Mouse (Mus musculus) retina, adult 2 months (tissue): ENCODE measurements around the gene Fancc.

Source experiments
- DNase-seq: peaks from one replicate; pipeline ENCODE4 v3.0.0-alpha.2; 2012; ENCODE audit warnings: low read depth, low spot score

The Fancc gene

GRCm38 (mm10) chr13:63496646-63497582 lies at the start of gene Fancc:
Gene Fancc, minus strand, starts transcription at chr13:63497278.
- no peak for DNase-seq

DNA sequence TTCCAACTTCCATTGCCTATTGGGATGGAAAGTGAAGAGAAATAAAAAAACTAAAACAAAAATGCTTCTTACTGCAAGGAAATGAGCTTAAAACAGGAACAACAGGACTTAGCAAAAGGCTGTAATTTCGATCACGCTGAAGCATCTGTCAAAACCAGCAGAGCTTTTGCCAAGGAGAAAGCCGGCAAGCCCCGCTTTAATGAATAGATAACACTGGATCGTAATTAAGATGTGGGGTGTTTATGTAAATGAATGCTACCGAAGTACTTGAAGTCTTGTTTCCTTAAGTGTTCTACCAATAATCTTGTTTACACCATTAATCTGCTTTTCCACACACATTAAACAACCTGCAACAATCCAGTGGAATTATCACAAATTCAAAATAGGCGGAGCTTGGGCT lies 48.2 kb upstream of the Fancc start:
- no peak for DNase-seq

DNA sequence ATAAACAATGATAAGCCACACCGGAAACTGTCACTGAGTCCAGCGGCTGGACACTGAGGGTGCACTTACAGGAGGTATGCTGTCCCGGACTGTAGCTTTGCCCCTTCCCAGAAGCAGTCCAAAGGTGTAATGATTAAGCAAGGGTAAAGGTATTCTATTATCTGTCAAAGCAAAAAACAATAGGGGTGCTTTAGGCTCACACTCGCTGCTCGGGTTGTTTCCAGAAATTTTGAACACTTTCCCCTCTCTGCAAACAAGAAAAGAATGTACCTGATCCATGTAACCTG lies 47.8 kb upstream of the Fancc start:
- DNase-seq, result no peak

- DNase-seq, result no peak
Observed at GRCm38 (mm10) chr13:63544119-63544966, 47.3 kb upstream of the Fancc start.

GRCm38 (mm10) chr13:63543459-63543858 lies 46.4 kb upstream of the Fancc start:
- no peak for DNase-seq

GRCm38 (mm10) chr13:63542796-63543384 lies 45.8 kb upstream of the Fancc start:
- no peak for DNase-seq

GRCm38 (mm10) chr13:63541510-63541909 lies 44.4 kb upstream of the Fancc start:
- DNase-seq, result no peak

GRCm38 (mm10) chr13:63540584-63540983 lies 43.5 kb upstream of the Fancc start:
- no peak for DNase-seq

GRCm38 (mm10) chr13:63534981-63535380 lies 37.9 kb upstream of the Fancc start:
- no peak for DNase-seq

- DNase-seq, result no peak
Observed at GRCm38 (mm10) chr13:63530857-63531256, 33.8 kb upstream of the Fancc start.

DNA sequence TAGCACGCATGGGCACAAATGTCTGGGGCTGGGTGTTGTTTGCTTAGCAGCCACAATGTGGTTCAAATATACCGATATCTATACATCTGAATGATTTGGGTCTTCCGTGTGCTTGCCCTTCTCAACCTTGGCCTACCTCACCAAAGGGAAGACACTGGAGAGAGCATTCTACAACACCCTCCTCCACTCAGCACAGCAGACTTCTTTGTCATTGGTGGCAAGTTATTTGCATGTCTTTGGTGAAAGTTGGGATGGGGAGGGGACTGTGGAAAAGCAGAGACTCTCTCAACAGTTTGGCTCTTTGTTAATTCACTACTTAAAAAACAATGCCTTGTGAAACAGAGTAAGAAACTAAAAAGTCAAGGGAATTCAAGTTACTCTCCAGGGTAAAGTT lies 33.3 kb upstream of the Fancc start:
- no peak for DNase-seq

- no peak for DNase-seq
Observed at GRCm38 (mm10) chr13:63529602-63530370, 32.7 kb upstream of the Fancc start.

DNA sequence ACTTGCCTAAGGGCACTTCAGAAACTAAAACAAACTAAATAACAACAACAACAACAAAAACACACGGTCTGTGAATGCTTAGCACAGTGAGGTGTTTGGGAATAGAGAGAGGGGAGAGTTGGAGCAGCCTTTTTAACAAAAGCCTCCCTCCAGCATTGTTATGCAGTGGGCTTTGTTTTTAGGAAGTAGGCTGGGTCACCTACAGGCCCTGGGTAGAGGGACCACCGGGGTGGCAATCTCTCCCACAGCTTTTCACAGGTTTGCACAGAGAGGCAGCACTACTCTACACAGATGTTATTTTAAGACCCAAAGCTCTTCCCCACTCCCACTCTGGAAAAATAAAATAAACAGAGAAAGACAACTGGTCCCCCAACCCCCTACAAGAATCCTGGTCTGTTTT lies 31.8 kb upstream of the Fancc start:
- no peak for DNase-seq

- no peak for DNase-seq
Observed at GRCm38 (mm10) chr13:63528164-63528675, 31.1 kb upstream of the Fancc start.

DNA sequence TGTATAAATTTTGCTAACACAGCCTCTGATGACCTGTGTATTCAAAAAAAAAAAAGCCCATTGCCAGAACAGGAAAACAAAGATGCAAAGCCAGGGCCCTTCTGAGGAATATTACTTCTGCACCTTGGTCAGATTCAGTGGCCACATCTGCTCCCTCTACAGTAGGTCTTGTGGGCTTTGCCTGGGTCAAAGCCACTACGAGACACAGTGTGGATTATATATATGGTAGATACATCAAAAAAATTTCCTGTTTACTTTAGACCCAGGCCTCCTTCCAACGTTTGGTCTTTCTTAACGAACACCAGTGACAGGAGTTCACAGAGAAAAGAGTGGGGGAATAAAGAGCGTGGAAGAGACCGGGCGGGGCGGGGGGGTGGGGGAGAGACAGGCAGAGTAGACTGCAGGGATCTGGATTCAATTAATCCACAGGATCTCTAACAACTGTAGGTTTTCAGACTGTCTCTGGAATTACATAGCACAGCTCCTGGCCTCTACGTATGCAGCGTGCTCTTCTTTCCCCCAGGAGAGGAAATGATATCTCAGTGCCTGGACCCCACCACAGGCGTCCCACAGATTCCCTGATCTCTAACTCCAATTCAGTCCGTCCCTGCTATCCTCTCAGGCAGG lies 28.6 kb upstream of the Fancc start:
- no peak for DNase-seq

DNA sequence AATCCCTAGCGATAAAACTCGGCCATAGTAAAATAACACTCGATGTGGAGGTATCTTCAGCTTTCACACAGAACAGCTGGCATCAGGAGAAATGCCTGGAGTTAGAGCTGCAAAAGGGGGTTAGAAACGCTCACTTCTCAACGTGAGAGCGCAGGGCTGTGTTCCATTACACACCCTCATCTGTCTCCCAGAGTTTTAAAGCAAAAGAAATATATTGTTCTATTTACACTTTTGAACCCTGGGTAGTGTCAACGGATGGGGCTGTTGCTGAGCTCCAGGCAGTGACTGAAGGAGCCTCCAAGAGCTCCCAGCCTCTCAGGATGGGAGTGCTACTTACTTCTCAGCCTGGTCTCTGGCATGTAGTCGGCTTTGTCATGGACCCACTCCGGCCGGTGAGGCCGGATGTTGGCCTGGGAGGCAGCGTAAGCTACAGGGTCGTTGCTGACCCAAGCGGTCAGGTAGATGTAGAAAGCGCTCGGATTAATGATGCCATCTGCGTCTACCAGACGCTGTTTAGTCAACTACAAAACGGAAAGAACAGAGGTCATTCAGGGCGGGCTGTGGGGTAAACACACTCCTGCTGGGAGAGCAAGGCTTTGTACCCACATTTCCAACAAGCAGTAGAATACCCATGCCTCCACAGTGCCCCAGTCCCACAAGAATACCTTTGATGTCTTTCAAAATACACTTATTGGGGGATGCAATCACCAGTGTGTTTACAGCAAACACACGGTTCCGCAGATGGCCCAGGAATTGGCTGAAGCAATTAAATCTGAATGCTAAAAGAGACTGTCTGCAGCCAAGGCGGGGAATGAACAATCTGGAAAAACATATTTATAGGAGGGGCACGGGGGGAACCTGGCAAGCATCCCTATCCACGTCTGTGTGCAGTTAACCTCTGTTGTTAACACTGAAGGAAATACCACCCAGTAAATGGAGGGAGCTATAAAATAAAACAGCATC lies 27.8 kb upstream of the Fancc start:
- no peak for DNase-seq

GRCm38 (mm10) chr13:63524061-63524460 lies 27.0 kb upstream of the Fancc start:
- DNase-seq, result no peak

GRCm38 (mm10) chr13:63522832-63523231 lies 25.8 kb upstream of the Fancc start:
- no peak for DNase-seq

DNA sequence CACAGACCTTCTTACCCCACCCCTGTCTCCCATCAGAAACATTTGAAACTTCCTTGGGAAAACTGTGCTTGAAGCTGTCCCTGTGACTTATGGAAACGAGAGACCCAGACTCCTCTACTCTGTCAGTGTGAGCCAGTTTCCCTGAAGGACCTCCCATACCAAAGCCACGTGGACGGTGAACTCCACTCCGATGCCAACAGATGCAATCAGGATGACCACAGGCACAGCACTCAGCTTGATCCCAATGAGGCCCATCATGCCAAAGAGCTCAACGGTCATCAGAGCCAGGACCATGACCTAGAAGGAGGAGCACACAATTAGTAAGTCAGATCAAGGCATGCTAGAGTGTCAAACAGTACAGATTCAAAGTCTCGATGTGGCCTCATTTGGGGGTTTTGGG lies 23.0 kb upstream of the Fancc start:
- DNase-seq, result no peak

GRCm38 (mm10) chr13:63516535-63516934 lies 19.5 kb upstream of the Fancc start:
- DNase-seq, result no peak
